Mouse (Mus musculus) large intestine, adult 2 months (tissue): ENCODE data around the gene Ambp. TPM values are rescaled to one million over a fixed set of nuclear protein-coding genes. Genes with fewer than 3 reads are reported as not detected.

Source experiments
- DNase-seq: peaks from one replicate; pipeline ENCODE4 v3.0.0-alpha.2; 2012; ENCODE audit warnings: low read depth, low spot score
- WGBS: fragments of 180-500 bp; shearing (Covaris S2); methylation state at CpG from one replicate; pipeline ENCODE4 v1.1.7; 2018; 5-methylcytosine and 5-hydroxymethylcytosine counted together
- polyA plus RNA-seq: library from polyadenylated mRNA; depleted of rRNA; stranded (reverse); fragments of >200 nt; gene quantifications from 2 replicates; pipeline ENCODE4 v1.2.3, GENCODE M21; 2012; rRNA removed

The Ambp gene
- polyA plus RNA-seq, result 0.26 and 0.73 TPM in 2 replicates

- 53% methylated on average over 5 of the region's 5 CpGs for WGBS
- DNase-seq, result no peak
Observed at GRCm38 (mm10) chr4:63154699-63155098, at the start of gene Ambp. Ambp (minus strand) TSS chr4:63154799.

- 87% methylated on average over 7 of the region's 7 CpGs for WGBS
- DNase-seq, result no peak
Observed at GRCm38 (mm10) chr4:63203874-63204273, 49.3 kb upstream of the Ambp start.

GRCm38 (mm10) chr4:63199366-63199765 is 44.8 kb upstream of the Ambp start:
- WGBS, result 84% methylated on average over 5 of the region's 5 CpGs
- no peak for DNase-seq

GRCm38 (mm10) chr4:63194366-63194765 is 39.8 kb upstream of the Ambp start:
- 82% methylated on average over 2 of the region's 2 CpGs for WGBS
- no peak for DNase-seq

GRCm38 (mm10) chr4:63191641-63192040 is 37.0 kb upstream of the Ambp start:
- 65% methylated on average over 5 of the region's 5 CpGs for WGBS
- DNase-seq, result no peak

GRCm38 (mm10) chr4:63186281-63186870 is 31.8 kb upstream of the Ambp start:
- WGBS, result 31% methylated on average over 21 of the region's 21 CpGs
- DNase-seq, result no peak

GRCm38 (mm10) chr4:63181556-63181955 is 27.0 kb upstream of the Ambp start:
- no peak for DNase-seq
- WGBS, result 20% methylated on average over 5 of the region's 5 CpGs

- 27% methylated on average over 4 of the region's 4 CpGs for WGBS
- peak; percentile 38 for DNase-seq
Observed at GRCm38 (mm10) chr4:63171969-63172685, 17.5 kb upstream of the Ambp start, which contains the start of gene Kif12. Kif12 (minus strand) TSS chr4:63172131.

- 29% methylated on average over 24 of the region's 24 CpGs for WGBS
- DNase-seq, result no peak
Observed at GRCm38 (mm10) chr4:63171122-63171521, 16.5 kb upstream of the Ambp start.

- WGBS, result 55% methylated on average over 4 of the region's 4 CpGs
Observed at GRCm38 (mm10) chr4:63170061-63170460, 15.5 kb upstream of the Ambp start.

GRCm38 (mm10) chr4:63166323-63166722 is 11.7 kb upstream of the Ambp start:
- 56% methylated on average over 5 of the region's 5 CpGs for WGBS
- no peak for DNase-seq

More at GRCm38 (mm10) chr4:63170061-63170460, 15.5 kb upstream of the Ambp start:
- no peak for DNase-seq

- WGBS, result 77% methylated on average over 4 of the region's 4 CpGs
- DNase-seq, result no peak
Observed at GRCm38 (mm10) chr4:63165636-63166035, 11.0 kb upstream of the Ambp start.

GRCm38 (mm10) chr4:63158961-63159592 is 4.5 kb upstream of the Ambp start:
- 7% methylated on average over 5 of the region's 5 CpGs for WGBS

GRCm38 (mm10) chr4:63158192-63158591 is 3.6 kb upstream of the Ambp start:
- DNase-seq, result no peak
- WGBS, result 83% methylated on average over 7 of the region's 7 CpGs

More at GRCm38 (mm10) chr4:63158961-63159592, 4.5 kb upstream of the Ambp start:
- DNase-seq, result peak; percentile 73

GRCm38 (mm10) chr4:63156726-63157634 is 2.4 kb upstream of the Ambp start:
- DNase-seq, result peak; percentile 36
- 25% methylated on average over 8 of the region's 8 CpGs for WGBS

- DNase-seq, result no peak
- 54% methylated on average over 2 of the region's 2 CpGs for WGBS
Observed at GRCm38 (mm10) chr4:63155596-63155995, 997 bp upstream of the Ambp start.

- no peak for DNase-seq
- WGBS, result 61% methylated on average over 4 of the region's 4 CpGs
Observed at GRCm38 (mm10) chr4:63154028-63154427, 571 bp downstream of the Ambp start.

GRCm38 (mm10) chr4:63151127-63151526 is 3.5 kb downstream of the Ambp start:
- 86% methylated on average over 6 of the region's 6 CpGs for WGBS
- DNase-seq, result no peak

GRCm38 (mm10) chr4:63147268-63147667 is 7.3 kb downstream of the Ambp start:
- no peak for DNase-seq
- 98% methylated on average over 6 of the region's 6 CpGs for WGBS
